20 mouse cellular contexts compared by ENCODE assay signal in genomic region chr3:101794026-101794425, GRCm38 (mm10). TPM values are rescaled to one million over a fixed set of nuclear protein-coding genes. Genes with fewer than 3 reads are reported as not detected.
DNase-seq lines count a peak whose midpoint lies in the region; ATAC-seq and TF ChIP-seq lines count a peak whose summit lies in the region.
"Had no signal": no experiment of that assay in that cellular context is flagged by ENCODE, and none has a peak within 500 bp of the region (broad histone marks: within the 10 kb centered on the region; RNA-seq: fewer than 3 reads in every experiment).

No protein-coding gene starts in this region.

- TF ChIP-seq POLR2A in brain, embryonic 14.5 days (IDR thresholded peaks at IDR 0.05; ENCODE audit: borderline replicate concordance, extremely low read depth, insufficient read depth, insufficient read length, poor library complexity, severe bottlenecking), result no peak

- H3K27me3 ChIP-seq in midbrain, embryonic 14.5 days (ENCODE audit: control insufficient read depth, insufficient read depth, low read length), result no peaks in the 10 kb centered on the region
- H3K27me3 ChIP-seq in midbrain, embryonic 10.5 days (ENCODE audit: low read depth, poor library complexity, severe bottlenecking), result peaks cover 14% of the 10 kb centered on the region; the same call in 1 of the 2 replicates
- H3K27me3 ChIP-seq: CH12.LX; forebrain, embryonic 15.5 days; heart, embryonic 13.5 days; hindbrain, embryonic 15.5 days; Patski had no signal

- no peak for ATAC-seq in midbrain, embryonic 14.5 days (ENCODE audit: low FRiP score, low TSS enrichment)
- ATAC-seq: forebrain, embryonic 15.5 days; Patski had no signal

- 0 out of 2 replicates have a peak, but pooled peaks cover 6% of the 10 kb centered on the region for H3K4me1 ChIP-seq in midbrain, embryonic 14.5 days (ENCODE audit: control insufficient read depth, insufficient read depth, low read length)
- H3K4me1 ChIP-seq in midbrain, embryonic 10.5 days, result peaks cover 33% of the 10 kb centered on the region

- no peaks in the 10 kb centered on the region for H3K36me3 ChIP-seq in midbrain, embryonic 14.5 days (ENCODE audit: control insufficient read depth, insufficient read depth, low read length)
- no peaks in the 10 kb centered on the region for H3K36me3 ChIP-seq in midbrain, embryonic 10.5 days
- H3K36me3 ChIP-seq: embryonic facial prominence, embryonic 12.5 days; forebrain, embryonic 15.5 days; heart, embryonic 13.5 days; hindbrain, embryonic 15.5 days had no signal

- H3K4me3 ChIP-seq in midbrain, embryonic 14.5 days (replicated peaks; ENCODE audit: low read depth, low read length), result no peak overlapping the region
- no peak overlapping the region for H3K4me3 ChIP-seq in midbrain, embryonic 10.5 days
- H3K4me3 ChIP-seq: embryonic facial prominence, embryonic 12.5 days; forebrain, embryonic 15.5 days; heart, embryonic 13.5 days; hindbrain, embryonic 15.5 days had no signal

- no peak overlapping the region for H3K4me2 ChIP-seq in midbrain, embryonic 14.5 days (ENCODE audit: low read length)
- H3K4me2 ChIP-seq: embryonic facial prominence, embryonic 12.5 days; forebrain, embryonic 15.5 days; heart, embryonic 13.5 days; hindbrain, embryonic 15.5 days had no signal

- peak; percentile 69 for DNase-seq in heart, adult 11 months
- no peak for DNase-seq in heart, adult 18-20 months
- DNase-seq in midbrain, embryonic 14.5 days, result peak; percentile 36
- DNase-seq in midbrain, embryonic 10.5 days (ENCODE audit: low spot score), result no peak
- peak; percentile 22 for DNase-seq in brain, embryonic 14.5 days (ENCODE audit: low read depth)
- no peak for DNase-seq in T-cell, adult 2 months (ENCODE audit: low spot score)
- DNase-seq: adrenal gland, adult 2 months; adrenal gland, postnatal 25 days; cerebellum, adult 11 months; cerebellum, adult 8-10 months; cerebellum, postnatal 14 days; heart, postnatal 36 days had no signal

- H3K27ac ChIP-seq in midbrain, embryonic 14.5 days (replicated peaks; ENCODE audit: low read depth, low read length), result no peak overlapping the region
- H3K27ac ChIP-seq in midbrain, embryonic 10.5 days (replicated peaks), result no peak overlapping the region
- H3K27ac ChIP-seq: embryonic facial prominence, embryonic 12.5 days; forebrain, embryonic 15.5 days; heart, embryonic 13.5 days; hindbrain, embryonic 15.5 days had no signal

- WGBS in midbrain, embryonic 14.5 days, result 78% methylated on average over 5 of the region's 5 CpGs
- WGBS in midbrain, embryonic 10.5 days, result 83% methylated on average over 5 of the region's 5 CpGs

- H3K9me3 ChIP-seq in midbrain, embryonic 14.5 days (ENCODE audit: control insufficient read depth, low read length), result no peaks in the 10 kb centered on the region
- H3K9me3 ChIP-seq in midbrain, embryonic 10.5 days (replicated peaks), result no peaks in the 10 kb centered on the region
- H3K9me3 ChIP-seq: embryonic facial prominence, embryonic 12.5 days; forebrain, embryonic 15.5 days; heart, embryonic 13.5 days; hindbrain, embryonic 15.5 days had no signal

- no peak overlapping the region for H3K9ac ChIP-seq in midbrain, embryonic 14.5 days (replicated peaks; ENCODE audit: low read length)
- H3K9ac ChIP-seq: embryonic facial prominence, embryonic 12.5 days; forebrain, embryonic 15.5 days; heart, embryonic 13.5 days; hindbrain, embryonic 15.5 days had no signal

- no peak for TF ChIP-seq CTCF in brain, embryonic 14.5 days (IDR thresholded peaks at IDR 0.05; ENCODE audit: borderline replicate concordance, extremely low read depth, insufficient read depth, insufficient read length)

RNA-seq across cellular contexts. Expression of gene Mab21l3, which starts 54.7 kb away (rescaled TPM):
- under 1 TPM in 1 of 2 experiments, not detected in 1; 0.13 TPM for total RNA-seq in heart, adult 18-20 months (2021)
- 0.23 TPM in 1 of 2 replicates, not detected in the other for polyA plus RNA-seq in midbrain, embryonic 14.5 days (2014; fragmentation: Nextera tagmentation; extraction: Ambion mirVana)
- 0.43 and 0.60 TPM in 2 replicates for polyA plus RNA-seq in midbrain, embryonic 10.5 days (2016; fragmentation: Nextera tagmentation; extraction: Ambion mirVana)
- polyA plus RNA-seq in brain, embryonic 14.5 days (2012; rRNA removed), result 0.51 and 0.55 TPM in 2 replicates
- total RNA-seq: common myeloid progenitor, adult 5-6 weeks; gastrocnemius, adult 8-10 months; heart, postnatal 36 days had no signal

Comparison
In these comparisons a context has a peak if more than half of its experiments do, and no peak if none do; other contexts are left out.
1. DNase-seq: peak in heart, adult 11 months (single experiment), midbrain, embryonic 14.5 days (single experiment) and brain, embryonic 14.5 days (single experiment); none in heart, adult 18-20 months (0 of 2), midbrain, embryonic 10.5 days (single experiment) and T-cell, adult 2 months (single experiment).